Mouse (Mus musculus) embryonic fibroblast, embryonic 13.5 days (primary cell): ENCODE measurements around the gene Slain2.

ENCODE experiments used
- CTCF ChIP-seq: IDR thresholded peaks from 2 replicates; pipeline ENCODE4 v1.5.1; 2011; ENCODE audit warnings: mild to moderate bottlenecking, control low read depth, low read length, moderate library complexity, borderline replicate concordance; ENCODE audit not compliant: insufficient read depth
- POLR2A ChIP-seq: IDR thresholded peaks from 2 replicates; pipeline ENCODE4 v1.6.1; 2011; ENCODE audit warnings: low read depth, mild to moderate bottlenecking, control low read depth, low read length, moderate library complexity

- no peak for TF ChIP-seq POLR2A
- no peak for TF ChIP-seq CTCF
Measured at GRCm38 (mm10) chr5:73006784-73007581, 92.9 kb downstream of the Slain2 start, which contains the start of gene Slc10a4.
